8 mouse cellular contexts compared by ENCODE assay signal in the genomic region with DNA sequence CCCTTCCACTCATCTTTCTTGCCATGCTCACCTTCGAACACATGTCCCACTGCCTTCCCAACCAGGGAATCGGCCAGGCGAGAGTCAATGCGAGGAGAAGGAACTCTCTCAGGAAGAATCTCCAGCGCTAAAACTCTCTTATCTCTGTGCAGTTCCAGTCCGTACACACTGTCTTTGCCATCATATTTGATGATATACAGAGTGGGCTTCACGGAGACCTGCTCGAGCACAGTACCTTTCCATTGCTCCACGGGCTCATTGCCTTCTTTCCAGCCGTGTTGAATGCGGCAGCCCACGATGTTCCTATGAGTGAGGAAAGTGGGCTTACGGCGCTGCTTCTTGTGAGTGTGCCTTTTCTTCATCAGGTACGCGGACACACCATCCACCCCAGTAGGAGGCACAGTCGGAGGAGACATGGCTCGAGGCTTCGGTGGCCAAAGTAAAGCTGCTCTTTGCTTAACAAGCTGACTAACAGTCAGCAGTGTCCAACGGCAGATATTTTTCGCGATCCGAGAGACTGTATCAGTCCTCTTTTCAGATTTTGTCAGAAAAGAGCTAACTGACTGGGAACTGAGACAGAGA. TPM values are rescaled to one million over a fixed set of nuclear protein-coding genes. Genes with fewer than 3 reads are reported as not detected.
A peak's percentile ranks its signal among the peaks of the same experiment; 100 is the strongest.
DNase-seq lines count a peak whose midpoint lies in the region; ATAC-seq and TF ChIP-seq lines count a peak whose summit lies in the region.

No protein-coding gene starts in this region.

- TF ChIP-seq POLR2A in ES-Bruce4 (IDR thresholded peaks at IDR 0.05; ENCODE audit: insufficient read depth, low read length) = no peak

- no peak for DNase-seq in kidney, adult 9 months
- no peak for DNase-seq in embryonic facial prominence, embryonic 11.5 days (ENCODE audit: low spot score)
- peak; percentile 25 for DNase-seq in hindbrain, embryonic 14.5 days (ENCODE audit: low spot score)
- DNase-seq in urinary bladder, postnatal 10 days (ENCODE audit: low spot score) = no peak

- H3K4me3 ChIP-seq in kidney, embryonic 14.5 days (ENCODE audit: low read length) = peak overlapping the region; percentile 52
- H3K4me3 ChIP-seq in ES-Bruce4 (ENCODE audit: low read depth, low read length) = peak overlapping the region; percentile 98
- peak overlapping the region; percentile 46 for H3K4me3 ChIP-seq in embryonic facial prominence, embryonic 11.5 days (ENCODE audit: low read depth, low read length)
- H3K4me3 ChIP-seq in hindbrain, embryonic 14.5 days (replicated peaks; ENCODE audit: low read length) = peak overlapping the region; percentile 43
- peak overlapping the region; percentile 60 for H3K4me3 ChIP-seq in liver, embryonic 16.5 days (ENCODE audit: low read depth, low read length)
- H3K4me3 ChIP-seq in stomach, embryonic 16.5 days (replicated peaks; ENCODE audit: low read length) = peak overlapping the region; percentile 57

- peak overlapping the region; percentile 92 for H3K27ac ChIP-seq in kidney, embryonic 14.5 days (ENCODE audit: low read depth, low read length)
- H3K27ac ChIP-seq in ES-Bruce4 (ENCODE audit: insufficient read depth, low read length) = peak overlapping the region; percentile 59
- H3K27ac ChIP-seq in embryonic facial prominence, embryonic 11.5 days (replicated peaks; ENCODE audit: low read depth, low read length) = peak overlapping the region; percentile 87
- H3K27ac ChIP-seq in hindbrain, embryonic 14.5 days = peak overlapping the region; percentile 79
- H3K27ac ChIP-seq in liver, embryonic 16.5 days (ENCODE audit: low read length) = peak overlapping the region; percentile 52; the same call in 1 of the 2 replicates
- H3K27ac ChIP-seq in stomach, embryonic 16.5 days (ENCODE audit: low read length) = peak overlapping the region; percentile 93

- H3K4me2 ChIP-seq in kidney, embryonic 14.5 days (replicated peaks; ENCODE audit: low read depth, low read length) = peak overlapping the region; percentile 51
- H3K4me2 ChIP-seq in embryonic facial prominence, embryonic 11.5 days (ENCODE audit: low read depth, low read length) = peak overlapping the region; percentile 45
- H3K4me2 ChIP-seq in hindbrain, embryonic 14.5 days (replicated peaks) = peak overlapping the region; percentile 67
- H3K4me2 ChIP-seq in liver, embryonic 16.5 days (ENCODE audit: low read depth, low read length) = peak overlapping the region; percentile 74
- peak overlapping the region; percentile 55 for H3K4me2 ChIP-seq in stomach, embryonic 16.5 days (ENCODE audit: low read depth, low read length)

- no peaks in the 10 kb centered on the region for H3K36me3 ChIP-seq in kidney, embryonic 14.5 days (ENCODE audit: control insufficient read depth, insufficient read depth, low read length)
- H3K36me3 ChIP-seq in ES-Bruce4 (ENCODE audit: control insufficient read depth, insufficient read depth, low read length, poor library complexity, severe bottlenecking) = no peaks in the 10 kb centered on the region
- no peaks in the 10 kb centered on the region for H3K36me3 ChIP-seq in embryonic facial prominence, embryonic 11.5 days (replicated peaks; ENCODE audit: control insufficient read depth, insufficient read depth, low read depth, low read length)
- H3K36me3 ChIP-seq in hindbrain, embryonic 14.5 days (replicated peaks; ENCODE audit: control insufficient read depth, insufficient read depth) = no peaks in the 10 kb centered on the region
- H3K36me3 ChIP-seq in liver, embryonic 16.5 days (ENCODE audit: control insufficient read depth, insufficient read depth) = no peaks in the 10 kb centered on the region
- no peaks in the 10 kb centered on the region for H3K36me3 ChIP-seq in stomach, embryonic 16.5 days (ENCODE audit: control insufficient read depth, insufficient read depth, low read length)

- no peaks in the 10 kb centered on the region for H3K4me1 ChIP-seq in kidney, embryonic 14.5 days (ENCODE audit: control insufficient read depth, insufficient read depth, low read length)
- H3K4me1 ChIP-seq in ES-Bruce4 (ENCODE audit: control insufficient read depth, insufficient read depth, low read length) = no peaks in the 10 kb centered on the region
- H3K4me1 ChIP-seq in embryonic facial prominence, embryonic 11.5 days (ENCODE audit: control insufficient read depth, insufficient read depth, low read length) = no peaks in the 10 kb centered on the region
- H3K4me1 ChIP-seq in hindbrain, embryonic 14.5 days (replicated peaks; ENCODE audit: control insufficient read depth, insufficient read depth, low read length) = no peaks in the 10 kb centered on the region
- H3K4me1 ChIP-seq in liver, embryonic 16.5 days (ENCODE audit: control insufficient read depth, low read depth, low read length) = no peaks in the 10 kb centered on the region
- no peaks in the 10 kb centered on the region; the same call in 1 of the 2 replicates for H3K4me1 ChIP-seq in stomach, embryonic 16.5 days (ENCODE audit: control insufficient read depth, insufficient read depth, low read length)

- 27% methylated on average over 23 of the region's 23 CpGs for WGBS in kidney, embryonic 14.5 days
- 22% methylated on average over 23 of the region's 23 CpGs for WGBS in embryonic facial prominence, embryonic 11.5 days
- WGBS in hindbrain, embryonic 14.5 days = 16% methylated on average over 23 of the region's 23 CpGs
- 21% methylated on average over 23 of the region's 23 CpGs for WGBS in liver, embryonic 16.5 days (ENCODE audit: insufficient replicate concordance)
- WGBS in stomach, embryonic 16.5 days = 20% methylated on average over 23 of the region's 23 CpGs

- no peak for TF ChIP-seq CTCF in ES-Bruce4 (IDR thresholded peaks at IDR 0.05; ENCODE audit: low read depth, low read length)

- TF ChIP-seq EP300 in ES-Bruce4 (IDR thresholded peaks at IDR 0.05; ENCODE audit: insufficient read depth, low read depth, low read length) = no peak

- H3K9me3 ChIP-seq in kidney, embryonic 14.5 days (ENCODE audit: control insufficient read depth, low read length) = no peaks in the 10 kb centered on the region
- no peaks in the 10 kb centered on the region for H3K9me3 ChIP-seq in ES-Bruce4 (replicated peaks; ENCODE audit: control insufficient read depth, insufficient read depth, low read length, poor library complexity, severe bottlenecking)
- H3K9me3 ChIP-seq in embryonic facial prominence, embryonic 11.5 days (replicated peaks; ENCODE audit: control insufficient read depth, low read length) = no peaks in the 10 kb centered on the region
- H3K9me3 ChIP-seq in hindbrain, embryonic 14.5 days (ENCODE audit: control insufficient read depth, low read length) = no peaks in the 10 kb centered on the region
- H3K9me3 ChIP-seq in liver, embryonic 16.5 days (replicated peaks; ENCODE audit: control insufficient read depth, low read length) = no peaks in the 10 kb centered on the region
- no peaks in the 10 kb centered on the region for H3K9me3 ChIP-seq in stomach, embryonic 16.5 days (replicated peaks; ENCODE audit: control insufficient read depth, low read length)

- H3K27me3 ChIP-seq in kidney, embryonic 14.5 days (ENCODE audit: control insufficient read depth, insufficient read depth, low read length) = no peaks in the 10 kb centered on the region
- H3K27me3 ChIP-seq in ES-Bruce4 (ENCODE audit: control insufficient read depth, insufficient read depth, low read length, poor library complexity, severe bottlenecking) = no peaks in the 10 kb centered on the region
- no peaks in the 10 kb centered on the region; the same call in 1 of the 2 replicates for H3K27me3 ChIP-seq in embryonic facial prominence, embryonic 11.5 days (ENCODE audit: control insufficient read depth, insufficient read depth, low read length)
- peaks cover 7% of the 10 kb centered on the region for H3K27me3 ChIP-seq in hindbrain, embryonic 14.5 days (ENCODE audit: control insufficient read depth, insufficient read depth, low read length)
- H3K27me3 ChIP-seq in liver, embryonic 16.5 days (ENCODE audit: control insufficient read depth, insufficient read depth, low read depth, low read length) = no peaks in the 10 kb centered on the region; the same call in 1 of the 2 replicates
- H3K27me3 ChIP-seq in stomach, embryonic 16.5 days (ENCODE audit: control insufficient read depth, insufficient read depth, low read length) = no peaks in the 10 kb centered on the region

- H3K9ac ChIP-seq in kidney, embryonic 14.5 days (ENCODE audit: low read depth, low read length) = peak overlapping the region; percentile 60
- peak overlapping the region; percentile 61 for H3K9ac ChIP-seq in ES-Bruce4 (ENCODE audit: low read depth, poor library complexity, severe bottlenecking)
- H3K9ac ChIP-seq in embryonic facial prominence, embryonic 11.5 days (replicated peaks; ENCODE audit: low read length) = peak overlapping the region; percentile 69
- peak overlapping the region; percentile 58 for H3K9ac ChIP-seq in hindbrain, embryonic 14.5 days
- H3K9ac ChIP-seq in liver, embryonic 16.5 days (ENCODE audit: low read depth, low read length) = peak overlapping the region; percentile 47
- H3K9ac ChIP-seq in stomach, embryonic 16.5 days (ENCODE audit: low read length) = peak overlapping the region; percentile 77

- peak; percentile 64; the same call in 1 of the 2 replicates for ATAC-seq in kidney, embryonic 14.5 days (ENCODE audit: low FRiP score, low TSS enrichment)
- peak; percentile 11; the same call in 1 of the 2 replicates for ATAC-seq in embryonic facial prominence, embryonic 11.5 days (replicated peaks; ENCODE audit: insufficient number of reproducible peaks, low FRiP score, low TSS enrichment, low read depth)
- peak; percentile 56 for ATAC-seq in hindbrain, embryonic 14.5 days (ENCODE audit: low FRiP score)
- no peak for ATAC-seq in liver, embryonic 16.5 days (ENCODE audit: low read depth)
- ATAC-seq in stomach, embryonic 16.5 days (ENCODE audit: insufficient read depth, low FRiP score) = peak; percentile 22; the same call in 1 of the 2 replicates

RNA-seq across cellular contexts. Expression of gene Spin4, which starts 0.6 kb away (rescaled TPM):
- 7.0 and 9.4 TPM in 2 replicates for polyA plus RNA-seq in kidney, embryonic 14.5 days (2014; fragmentation: Nextera tagmentation; extraction: Ambion mirVana)
- 1.8 and 1.9 TPM in 2 replicates for polyA plus RNA-seq in ES-Bruce4 (2011; ENCODE audit: insufficient read depth, insufficient read length, low read depth, missing spikeins)
- polyA plus RNA-seq in embryonic facial prominence, embryonic 11.5 days (2014; fragmentation: Nextera tagmentation; extraction: Ambion mirVana) = 15.3 and 17.8 TPM in 2 replicates
- polyA plus RNA-seq in hindbrain, embryonic 14.5 days (2014; fragmentation: Nextera tagmentation; extraction: Ambion mirVana) = 3.7 and 5.4 TPM in 2 replicates
- 0.46 and 0.81 TPM in 2 replicates for polyA plus RNA-seq in liver, embryonic 16.5 days (2015; fragmentation: Nextera tagmentation; extraction: Ambion mirVana)
- 9.6 and 10.2 TPM in 2 replicates for polyA plus RNA-seq in stomach, embryonic 16.5 days (2015; fragmentation: Nextera tagmentation; extraction: Ambion mirVana)

Comparison
In these comparisons a context has a peak if more than half of its experiments do, and no peak if none do; other contexts are left out.
1. H3K4me3 ChIP-seq: peak in every context shown above with its lines; median percentile 98 in ES-Bruce4; 60 in liver, embryonic 16.5 days; 57 in stomach, embryonic 16.5 days; 52 in kidney, embryonic 14.5 days; 46 in embryonic facial prominence, embryonic 11.5 days; 43 in hindbrain, embryonic 14.5 days.